Mouse (Mus musculus) frontal cortex, postnatal 25 days (tissue): Measurements from ENCODE around the gene Tmem211.

Experiments
- DNase-seq, 2 experiments: peaks; one replicate each; pipeline ENCODE4 v3.0.0; 2022; ENCODE audit warnings: low spot score in 2 of 2

Gene Tmem211

DNA sequence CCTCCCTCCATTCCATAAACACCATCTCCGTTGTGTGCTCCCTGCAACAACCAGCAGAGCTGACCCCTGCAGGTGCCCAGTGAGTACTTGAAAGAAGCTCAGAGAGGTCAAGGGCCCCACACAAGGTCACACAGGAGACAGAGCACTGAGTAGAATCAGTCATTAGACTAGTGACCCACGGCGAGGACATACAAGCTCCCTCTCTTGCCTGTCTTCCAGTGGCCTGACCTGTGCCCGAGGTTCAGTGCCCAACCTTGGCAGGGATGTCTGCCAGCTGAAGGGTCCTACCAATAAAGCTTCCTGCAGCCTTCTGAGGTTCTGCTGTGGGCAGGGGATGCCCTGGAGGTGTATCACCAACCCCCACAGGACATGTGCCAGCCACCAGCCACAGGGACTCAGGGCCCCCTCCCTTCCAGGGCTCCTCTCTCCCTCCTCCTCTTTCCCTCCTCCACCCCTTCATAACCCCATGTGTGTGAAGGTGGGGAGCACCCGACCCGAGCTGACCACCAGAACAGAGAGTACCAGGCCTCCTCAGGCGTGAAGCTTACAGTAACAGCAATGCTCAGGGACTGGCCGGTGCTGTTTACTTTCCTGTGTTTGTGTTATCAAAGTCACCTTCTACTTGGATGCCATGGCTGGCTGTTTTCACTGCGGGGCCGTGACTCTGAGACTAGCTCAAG lies 14.4 kb upstream of the Tmem211 start:
- DNase-seq: no peak

DNA sequence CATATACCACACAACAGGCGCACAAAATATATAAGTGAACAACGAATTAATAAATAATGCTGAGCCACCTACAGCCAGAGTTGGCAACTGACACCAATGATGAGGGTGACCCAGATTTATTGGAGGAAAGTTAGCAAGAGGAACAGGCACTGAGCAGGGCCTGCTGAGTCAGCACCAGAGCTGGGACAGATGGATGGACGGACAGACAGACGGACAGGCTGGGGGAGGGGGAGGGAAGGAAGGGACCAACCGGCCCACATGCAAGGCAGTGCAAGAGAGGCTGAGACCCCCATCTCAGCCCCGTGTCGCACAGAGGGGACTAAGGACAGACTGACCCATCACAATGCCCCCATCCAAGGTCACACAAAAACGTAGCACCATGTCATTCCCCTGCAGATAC lies 12.7 kb upstream of the Tmem211 start:
- no peak for DNase-seq

DNA sequence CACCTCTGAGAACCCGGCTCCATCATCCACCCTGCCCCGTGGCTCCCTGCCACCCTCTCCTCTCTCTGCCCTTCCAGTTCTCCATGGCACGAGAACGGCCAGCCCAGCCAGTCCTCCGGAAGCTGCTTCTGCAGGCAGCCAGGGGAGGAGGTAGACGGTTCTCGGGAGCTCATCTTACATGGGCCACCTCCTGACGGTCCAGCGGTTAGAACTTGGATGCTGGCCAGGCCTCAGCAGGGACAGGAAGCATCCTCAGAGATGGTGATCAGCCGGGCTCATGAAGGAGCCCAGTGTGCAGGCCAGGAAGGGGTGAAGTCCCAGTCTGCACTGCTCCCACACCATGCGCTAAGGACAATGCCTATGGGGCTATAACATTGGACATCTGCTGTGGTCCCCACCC lies 12.3 kb upstream of the Tmem211 start:
- no peak for DNase-seq

DNA sequence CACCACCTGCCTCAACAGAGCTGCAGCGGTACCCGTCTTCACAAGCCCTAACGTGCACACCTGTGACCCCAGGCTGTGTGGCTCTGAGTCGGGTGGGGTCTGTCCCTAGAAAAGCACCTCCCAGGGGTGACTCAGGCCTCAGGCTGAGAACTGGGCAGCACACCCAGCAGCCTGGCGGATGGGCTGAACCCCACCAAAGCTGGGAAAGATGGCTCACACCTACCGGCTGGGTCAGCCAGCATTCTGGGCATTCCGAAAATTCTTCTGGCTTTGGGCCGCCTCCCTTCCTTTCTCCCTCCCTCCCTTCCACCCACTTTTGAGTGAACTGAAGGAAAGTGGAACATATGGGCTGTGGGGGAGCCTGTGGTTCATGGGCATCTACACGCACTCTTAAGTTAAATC lies 11.1 kb upstream of the Tmem211 start:
- DNase-seq: no peak

DNA sequence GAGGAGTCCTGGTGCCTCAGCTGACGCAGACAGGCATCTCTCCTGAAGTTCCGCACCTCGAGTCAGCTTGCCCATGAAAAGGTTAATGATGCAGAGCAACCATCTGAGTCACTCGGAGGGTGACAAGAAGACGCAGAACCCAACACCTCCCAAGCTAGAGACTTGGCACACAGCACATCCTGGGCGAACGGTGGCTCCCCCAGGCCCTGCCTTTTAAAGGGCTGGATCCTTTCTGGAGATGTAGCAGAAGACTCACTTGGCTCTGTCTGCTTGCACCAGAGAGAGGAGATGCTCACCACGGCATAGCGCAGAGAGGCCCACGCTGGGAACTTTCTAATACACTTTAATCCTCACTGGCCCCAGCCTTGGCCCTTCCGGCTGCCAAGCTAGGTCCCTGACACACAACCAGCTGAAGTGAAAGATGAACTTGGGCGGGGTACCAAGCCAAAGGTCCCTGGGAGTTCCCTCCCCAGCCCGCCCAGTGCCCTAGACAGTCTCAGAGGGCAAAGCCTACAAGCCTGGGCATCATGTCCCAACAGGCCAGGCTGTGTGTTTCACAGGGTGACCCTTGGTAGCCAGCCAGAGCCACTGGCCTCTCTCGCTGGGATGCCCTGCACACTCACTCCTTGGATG lies 10.3 kb upstream of the Tmem211 start:
- no peak for DNase-seq

DNA sequence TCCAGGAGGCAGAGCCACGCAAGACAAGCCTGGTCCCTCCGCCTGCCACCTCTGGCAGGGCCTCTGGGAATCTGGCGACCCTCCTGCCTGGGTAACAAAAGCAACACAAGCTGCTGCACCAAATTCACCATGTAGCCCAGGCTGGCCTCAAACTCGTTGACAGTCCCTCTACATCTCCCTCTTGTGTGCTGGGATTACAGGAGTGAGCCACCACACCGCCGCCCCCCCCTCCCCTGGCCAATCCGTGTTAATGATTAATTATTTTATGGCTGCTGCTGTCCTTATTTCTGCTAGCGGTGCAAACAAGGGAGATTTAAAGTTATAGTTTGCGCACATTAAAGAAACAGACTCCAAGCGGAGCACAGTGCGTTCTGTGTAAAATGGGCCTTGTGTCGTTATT lies 9.6 kb upstream of the Tmem211 start:
- no peak for DNase-seq

DNA sequence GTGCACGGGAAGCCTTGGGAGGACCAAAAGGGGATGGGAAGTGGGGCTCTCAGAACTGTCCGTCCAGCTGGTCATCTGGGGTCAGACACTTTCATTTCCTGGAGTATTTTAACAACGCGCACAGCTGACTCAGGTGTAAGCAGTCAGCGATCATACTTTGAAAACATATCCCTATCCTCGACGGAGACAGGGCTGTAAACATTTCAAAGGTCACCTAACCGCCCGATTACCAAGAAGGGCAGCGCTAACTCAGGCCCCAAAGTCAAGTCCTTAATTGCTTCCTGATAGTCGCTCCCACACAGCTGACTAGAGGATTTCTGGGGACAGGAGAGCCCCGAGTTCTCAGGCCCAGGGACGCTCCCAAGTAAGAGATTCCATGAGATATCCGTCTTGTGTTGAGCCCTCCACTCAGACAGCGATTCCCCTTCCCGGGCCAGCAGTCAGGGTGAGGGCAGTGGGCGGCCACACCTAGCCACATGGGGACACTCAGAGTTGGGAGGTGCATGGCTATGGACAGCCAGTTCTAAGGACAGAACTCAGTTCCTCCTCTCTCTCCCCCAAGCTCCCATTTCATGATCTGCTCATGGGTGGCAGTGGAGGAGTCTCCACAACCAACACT lies 8.0 kb upstream of the Tmem211 start:
- no peak for DNase-seq

DNA sequence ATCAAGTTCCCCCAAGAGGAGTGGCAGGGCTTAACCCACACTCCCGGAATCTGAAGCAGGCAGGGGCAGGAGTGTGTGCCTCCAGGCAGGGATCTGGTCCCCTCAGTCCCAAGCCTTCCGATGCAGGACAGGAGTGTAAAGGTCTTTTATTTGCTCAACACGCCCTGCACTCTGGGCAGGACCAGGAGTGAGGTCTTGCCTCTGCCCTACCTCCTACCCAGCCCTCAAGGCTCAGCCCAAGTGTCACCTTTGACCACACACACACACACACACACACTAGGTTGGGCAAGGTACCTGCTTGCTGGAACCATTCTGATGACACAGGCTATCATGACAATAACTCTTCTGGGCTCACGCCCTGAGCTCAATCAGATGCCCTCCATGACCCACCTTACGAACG lies 7.3 kb upstream of the Tmem211 start:
- no peak for DNase-seq

DNA sequence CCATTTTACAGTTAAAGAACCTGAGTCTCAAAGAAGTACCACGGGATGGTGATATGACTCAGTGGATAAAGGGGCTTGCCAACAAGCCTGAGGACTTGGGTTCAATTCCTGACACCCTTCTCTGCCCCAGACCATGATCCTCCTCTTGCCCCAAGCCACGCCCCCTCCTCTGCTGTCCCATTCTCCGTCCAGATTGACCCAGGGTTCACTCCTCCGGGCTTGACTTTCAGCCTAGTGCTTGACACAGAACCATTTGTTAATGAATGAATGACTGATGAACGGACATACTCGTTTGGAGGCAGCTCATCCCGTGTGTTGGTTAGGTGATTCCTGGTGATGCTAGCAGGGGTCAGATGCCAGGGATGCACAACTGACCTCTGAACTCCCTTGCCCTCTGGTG lies 6.8 kb upstream of the Tmem211 start:
- no peak for DNase-seq

DNA sequence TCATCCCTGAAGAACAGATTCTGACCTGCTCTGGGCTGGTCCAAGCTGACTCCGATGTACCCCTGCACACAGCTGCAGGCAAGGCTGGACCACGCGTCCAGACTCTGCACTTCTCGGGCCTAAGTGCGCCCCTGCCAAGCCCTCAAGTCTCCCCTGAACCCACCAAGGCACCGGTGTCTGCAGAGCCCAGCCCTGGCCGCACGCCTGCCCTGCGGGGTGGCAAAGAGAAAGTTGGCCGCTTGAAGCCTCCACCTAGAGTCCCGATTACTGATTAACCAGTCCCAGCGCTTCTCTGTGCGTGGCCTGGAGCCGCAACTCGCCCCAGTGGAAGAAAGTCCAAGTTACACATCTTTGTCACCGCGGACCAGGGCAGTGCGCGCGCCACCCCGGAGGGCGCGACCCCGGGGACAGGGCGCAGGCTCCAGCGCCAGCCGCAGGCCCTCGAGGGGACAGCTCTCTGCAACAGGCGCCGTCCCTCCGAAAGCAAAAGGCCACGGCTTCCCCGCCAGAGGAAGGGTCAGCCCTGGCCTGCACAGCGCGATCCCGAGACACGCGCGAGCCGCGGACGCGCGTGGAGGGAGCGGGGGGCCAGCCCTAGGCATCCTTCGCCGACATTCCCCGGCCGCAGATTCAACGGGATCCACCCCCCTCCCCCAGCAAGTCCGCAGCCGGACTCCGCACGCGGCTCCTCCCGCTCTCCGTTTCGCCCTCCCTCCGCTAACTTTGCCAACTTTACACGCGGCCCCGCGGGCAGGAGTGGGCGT lies 6.1 kb upstream of the Tmem211 start:
- DNase-seq: no peak

DNA sequence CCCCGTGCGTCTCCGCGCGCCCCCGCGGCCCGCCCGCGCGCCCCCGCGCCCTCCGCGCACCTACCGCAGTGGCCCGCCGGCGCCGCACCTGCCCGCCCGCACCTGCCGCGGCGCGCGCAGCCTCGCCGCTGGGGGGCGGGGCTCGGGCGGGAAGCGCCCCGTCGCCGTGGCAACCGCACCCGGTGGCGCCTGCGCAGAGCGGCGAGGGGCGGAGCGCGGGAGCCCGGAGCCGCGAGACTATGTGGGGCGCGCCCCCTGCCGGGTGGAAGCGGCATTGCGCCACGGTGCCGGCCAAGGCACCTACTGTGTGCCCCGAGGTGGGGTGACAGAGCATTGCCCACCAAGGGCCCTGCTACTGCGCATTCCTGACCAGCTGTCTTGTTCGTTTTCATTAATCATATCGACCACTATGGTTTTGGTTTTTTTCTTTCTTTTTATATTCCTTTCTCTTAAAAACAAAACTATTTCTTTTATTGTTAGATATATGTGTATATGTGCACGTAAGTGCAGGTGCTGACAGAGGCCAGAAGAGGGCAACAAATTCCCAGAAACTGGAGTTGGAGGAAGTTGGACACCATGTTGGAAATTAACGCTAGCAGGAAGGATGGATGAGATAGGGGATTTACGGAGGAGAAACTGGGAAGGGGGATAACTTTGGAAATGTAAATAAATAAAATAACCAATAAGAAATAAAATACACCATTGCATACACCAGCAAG lies 5.4 kb upstream of the Tmem211 start, which contains the start of gene 2900026A02Rik:
2900026A02Rik (minus strand) TSS at position 90 of the 719 bp plus-strand sequence.
- peak; percentile 59 to 68 for DNase-seq

DNA sequence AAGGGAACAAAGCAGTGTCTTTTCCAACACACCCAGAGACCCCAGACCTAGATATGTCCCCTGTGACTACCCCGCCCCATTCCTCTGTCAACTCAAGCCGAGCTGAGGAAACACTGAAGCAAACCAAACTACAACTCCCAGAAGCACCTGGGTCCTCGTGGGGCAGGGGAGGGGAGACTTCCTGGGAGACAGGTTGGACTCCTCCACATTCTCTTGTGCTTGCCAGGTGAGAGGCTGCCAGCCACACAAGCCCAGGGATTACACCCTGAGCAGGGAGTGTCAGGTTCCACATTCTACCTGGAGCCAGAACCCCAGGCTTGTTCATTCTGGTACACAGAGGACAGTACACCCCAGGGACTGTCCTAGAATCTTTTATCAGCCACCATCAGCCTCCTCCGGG lies 2.8 kb upstream of the Tmem211 start:
- no peak for DNase-seq

DNA sequence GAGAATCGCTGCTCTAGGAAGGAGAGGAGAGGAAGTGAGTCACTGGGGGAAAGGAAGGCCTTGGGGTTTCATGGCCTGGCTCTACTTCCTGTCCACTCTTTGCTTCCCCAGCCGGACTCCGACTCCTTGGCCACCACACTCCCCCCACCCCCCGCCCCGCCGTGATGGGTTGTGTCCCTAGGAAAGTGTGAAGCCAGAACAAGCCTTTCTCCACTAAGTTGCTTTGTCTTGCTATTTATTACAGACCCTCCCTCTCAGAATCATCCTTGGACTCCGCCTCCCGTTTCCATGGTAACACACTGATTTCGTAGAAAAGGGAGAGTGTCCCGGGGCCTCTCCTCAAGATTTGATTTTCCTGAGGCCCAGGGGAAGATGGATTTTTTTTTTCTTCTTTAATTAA lies 1.4 kb upstream of the Tmem211 start:
- no peak for DNase-seq

DNA sequence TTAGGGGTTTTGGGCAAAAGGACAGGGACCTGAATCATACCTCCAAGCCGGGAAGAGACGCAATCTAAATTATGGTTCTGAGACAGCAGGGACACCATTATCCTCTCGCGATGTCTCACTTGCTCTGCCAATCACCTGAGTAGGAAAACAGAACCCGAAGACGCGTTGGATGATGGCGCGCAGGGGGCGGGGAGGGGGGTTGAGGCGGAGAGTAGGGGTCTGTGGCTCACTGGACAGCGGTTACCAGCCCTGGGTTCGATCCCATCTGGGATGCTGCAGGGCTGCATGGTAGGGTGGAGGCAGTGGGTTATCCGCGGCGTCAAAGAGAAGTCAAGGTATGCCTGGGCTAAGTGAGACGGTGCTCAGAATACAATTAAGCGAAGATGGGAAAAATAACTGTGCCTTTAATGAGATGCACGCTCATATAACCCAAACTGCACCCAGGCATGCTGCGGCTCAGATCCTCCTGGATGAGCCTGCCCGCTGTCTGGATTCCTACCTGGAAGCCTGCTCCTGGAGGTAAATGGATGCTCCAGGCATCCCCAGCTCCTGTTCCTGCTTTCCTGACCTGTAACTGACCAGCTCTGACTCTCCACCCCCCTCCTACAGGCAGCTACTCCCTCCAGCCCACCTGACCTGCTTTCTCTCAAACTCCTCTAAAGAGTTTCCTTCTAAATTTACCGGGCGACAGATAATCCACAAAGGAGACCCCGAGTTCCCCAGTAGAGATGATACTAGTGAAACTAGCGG lies 848 bp upstream of the Tmem211 start:
- DNase-seq: no peak

DNA sequence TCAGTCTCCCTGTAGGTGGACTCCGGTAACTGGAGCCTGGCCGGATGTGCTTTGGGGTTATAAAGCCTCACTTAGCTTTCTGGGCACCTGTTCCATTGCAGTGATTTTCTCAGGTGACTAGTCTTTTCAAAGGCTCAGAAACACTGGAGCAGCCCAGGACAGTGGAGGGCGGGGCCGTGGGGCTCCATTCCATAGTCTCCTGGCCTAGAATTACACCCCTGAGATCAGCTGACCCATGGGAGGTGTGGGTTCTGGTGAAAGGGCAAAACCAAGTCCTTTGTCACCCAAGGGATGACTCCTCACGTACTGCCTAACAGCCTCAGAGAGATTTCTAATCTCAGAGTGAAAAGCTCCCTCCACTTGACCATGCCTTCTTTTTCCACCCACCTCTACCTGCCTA lies 3.5 kb downstream of the Tmem211 start:
- DNase-seq: no peak

DNA sequence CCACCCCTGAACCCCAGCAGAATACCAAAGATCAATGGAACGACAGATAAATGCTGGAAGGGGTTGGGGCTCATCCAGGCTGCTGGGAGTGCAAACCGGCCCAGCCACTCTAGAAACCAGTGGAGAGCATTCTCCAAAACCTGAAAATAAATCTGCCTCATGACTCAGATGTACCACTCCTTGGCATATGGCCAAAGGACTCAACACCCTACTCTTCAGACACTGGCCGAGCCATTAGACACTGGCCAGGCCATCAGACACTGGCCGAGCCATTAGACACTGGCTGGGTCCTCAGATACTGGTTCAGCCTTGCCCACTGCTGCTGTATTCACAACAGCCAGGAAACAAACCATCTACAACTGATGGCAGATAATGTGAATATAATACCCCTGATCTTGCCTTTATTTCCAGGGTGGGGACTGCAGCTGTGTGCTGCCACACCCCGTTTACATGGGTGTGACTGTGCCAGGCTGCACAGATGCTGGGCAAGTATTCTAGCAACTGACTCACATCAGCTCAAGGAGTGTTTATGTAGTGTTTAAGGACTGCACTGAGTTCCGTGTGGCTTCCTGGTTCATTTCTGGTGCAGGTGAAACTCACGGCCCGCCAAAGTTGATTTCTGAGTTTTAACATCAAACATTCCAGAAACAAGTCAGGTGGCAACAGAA lies 22.7 kb downstream of the Tmem211 start:
- no peak for DNase-seq

DNA sequence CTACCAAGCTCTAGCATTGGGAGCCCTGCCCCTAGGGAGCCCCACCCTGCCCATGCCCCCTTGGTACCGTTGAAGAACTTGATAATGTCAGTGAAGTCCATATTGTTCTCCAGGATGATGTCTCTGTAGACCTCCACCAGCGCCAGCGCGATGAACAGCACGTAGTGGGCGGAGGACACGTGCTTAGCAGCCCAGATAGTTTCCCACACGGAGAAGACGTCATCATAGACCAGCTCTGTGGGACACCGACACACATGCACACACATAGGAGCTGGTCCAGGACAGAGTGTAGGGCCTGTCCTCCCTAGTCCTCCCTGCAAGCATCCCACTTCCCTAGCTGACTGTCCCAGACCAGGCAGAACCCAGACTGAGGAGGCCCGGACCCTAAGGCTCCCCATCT lies 24.1 kb downstream of the Tmem211 start:
- DNase-seq: no peak

DNA sequence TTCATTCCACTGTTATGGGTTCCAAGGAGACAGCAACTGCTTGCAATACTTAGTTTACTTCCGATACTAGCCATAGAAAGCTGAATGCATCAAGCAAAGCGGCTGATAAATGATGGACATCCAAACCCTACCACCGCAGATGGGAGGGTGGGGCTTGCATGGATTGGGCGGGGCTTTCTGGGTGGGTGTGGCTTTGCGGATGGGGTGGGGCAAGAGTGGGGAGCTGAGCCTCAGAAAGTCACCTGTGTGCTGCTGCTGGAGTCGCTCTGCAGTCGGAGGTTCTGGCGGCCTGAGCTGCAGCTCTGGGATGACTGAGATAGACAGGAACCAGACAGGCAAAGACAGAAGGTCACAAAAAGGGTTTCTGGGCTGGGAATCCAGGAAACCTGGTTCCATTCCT lies 38.9 kb downstream of the Tmem211 start:
- DNase-seq: no peak

DNA sequence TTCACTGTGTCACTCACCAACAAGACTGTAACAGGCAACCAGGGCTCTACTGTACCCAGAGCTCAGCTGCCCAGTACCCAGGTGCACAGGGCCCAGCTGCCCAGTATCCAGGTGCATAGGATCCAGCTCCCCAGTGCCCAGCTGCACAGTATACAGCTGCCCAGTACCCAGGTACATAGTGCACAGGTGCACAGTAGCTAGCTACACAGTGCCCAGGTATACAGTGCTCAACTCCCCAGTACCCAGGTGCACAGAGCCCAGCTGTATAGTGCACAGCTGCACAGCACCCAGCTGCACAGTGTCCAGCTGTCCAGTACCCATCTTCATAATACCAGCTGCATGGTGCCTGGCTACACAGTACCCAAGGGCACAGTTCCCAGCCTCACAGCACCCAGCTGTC lies 41.5 kb downstream of the Tmem211 start:
- DNase-seq: no peak

DNA sequence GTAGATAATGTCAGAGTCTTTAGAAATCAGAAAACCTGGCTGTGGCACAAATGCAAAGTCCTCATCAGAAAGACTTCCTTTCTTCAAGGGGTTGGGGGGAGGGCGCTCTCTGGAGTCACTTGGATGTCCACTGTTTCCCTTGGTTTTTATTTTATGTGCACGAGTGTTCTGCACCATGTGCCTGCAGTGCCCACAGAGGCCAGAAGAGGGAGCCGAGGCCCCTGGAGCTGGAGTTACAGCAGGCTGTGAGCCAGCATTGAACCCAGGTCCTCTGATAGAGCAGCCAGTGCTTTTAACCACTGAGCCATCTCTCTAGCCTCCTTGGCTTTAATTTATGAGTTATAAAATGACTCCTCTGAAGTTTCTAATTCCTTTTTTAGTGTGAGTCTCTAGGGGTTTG lies 43.3 kb downstream of the Tmem211 start:
- DNase-seq: no peak
